Mouse (Mus musculus) myocyte (in vitro differentiated cells): Measurements from ENCODE around the gene Tmed10. TPM values are rescaled to one million over a fixed set of nuclear protein-coding genes. Genes with fewer than 3 reads are reported as not detected.

Source experiments
- H3K27me3 ChIP-seq: one replicate; pipeline ENCODE4 v1.6.1; 2011; ENCODE audit not compliant: control insufficient read depth, insufficient read depth, insufficient read length
- H3K36me3 ChIP-seq: one replicate; pipeline ENCODE4 v1.6.1; 2011; ENCODE audit not compliant: control insufficient read depth, insufficient read depth
- H3K4me2 ChIP-seq: one replicate; pipeline ENCODE4 v1.6.1; 2011; ENCODE audit warnings: low read depth, control low read depth
- H3K4me3 ChIP-seq: one replicate; pipeline ENCODE4 v1.5.1; 2011; ENCODE audit warnings: mild to moderate bottlenecking, control low read depth, moderate library complexity
- H3K79me2 ChIP-seq: one replicate; pipeline ENCODE4 v1.6.1; 2011; ENCODE audit not compliant: control insufficient read depth, insufficient read depth
- H3ac ChIP-seq: one replicate; pipeline ENCODE4 v1.6.1; 2011; ENCODE audit not compliant: control insufficient read depth, insufficient read length
- CEBPB ChIP-seq: IDR thresholded peaks from 2 replicates; pipeline ENCODE4 v1.6.1; 2011; ENCODE audit warnings: mild to moderate bottlenecking, moderate library complexity; ENCODE audit not compliant: poor library complexity, insufficient read depth, severe bottlenecking
- E2F4 ChIP-seq: IDR thresholded peaks from one replicate; pipeline ENCODE4 v1.6.1; 2011; ENCODE audit warnings: mild to moderate bottlenecking, control low read depth, moderate library complexity; ENCODE audit not compliant: insufficient read depth
- MAX ChIP-seq: IDR thresholded peaks from one replicate; pipeline ENCODE4 v1.6.1; 2011; ENCODE audit warnings: low read depth, mild to moderate bottlenecking, control low read depth
- MYOD1 ChIP-seq, 3 experiments: IDR thresholded peaks; one replicate each; pipeline ENCODE4 v1.6.1; 2011; ENCODE audit warnings: control low read depth in 2 of 3, low read depth in 2 of 3, mild to moderate bottlenecking in 2 of 3, moderate library complexity in 1 of 3; ENCODE audit not compliant: insufficient read length in 2 of 3, control insufficient read depth in 1 of 3
- MYOG ChIP-seq, 3 experiments: IDR thresholded peaks; one replicate each; pipeline ENCODE4 v1.6.1; 2011; ENCODE audit warnings: control low read depth in 2 of 3, low read depth in 2 of 3, mild to moderate bottlenecking in 2 of 3; ENCODE audit not compliant: insufficient read length in 2 of 3, control insufficient read depth in 1 of 3, insufficient read depth in 1 of 3
- POLR2A ChIP-seq: IDR thresholded peaks from one replicate; pipeline ENCODE4 v1.6.1; 2011; ENCODE audit warnings: low read depth, mild to moderate bottlenecking, control low read depth, moderate library complexity; ENCODE audit not compliant: insufficient read length
- POLR2AphosphoS2 ChIP-seq: IDR thresholded peaks from one replicate; pipeline ENCODE4 v1.6.1; 2011; ENCODE audit warnings: low read depth, control low read depth; ENCODE audit not compliant: insufficient read length
- REST ChIP-seq: IDR thresholded peaks from one replicate; pipeline ENCODE4 v1.6.1; 2011; ENCODE audit warnings: mild to moderate bottlenecking, control low read depth, moderate library complexity; ENCODE audit not compliant: insufficient read depth, insufficient read length
- SRF ChIP-seq: IDR thresholded peaks from one replicate; pipeline ENCODE4 v1.6.1; 2011; ENCODE audit warnings: low read depth; ENCODE audit not compliant: control insufficient read depth, insufficient read length
- TCF12 ChIP-seq: IDR thresholded peaks from one replicate; pipeline ENCODE4 v1.6.1; 2011; ENCODE audit warnings: mild to moderate bottlenecking, control low read depth; ENCODE audit not compliant: poor library complexity, insufficient read depth, severe bottlenecking
- TCF3 ChIP-seq: IDR thresholded peaks from one replicate; pipeline ENCODE4 v1.6.1; 2011; ENCODE audit warnings: low read depth, control low read depth; ENCODE audit not compliant: insufficient read length
- USF1 ChIP-seq: IDR thresholded peaks from one replicate; pipeline ENCODE4 v1.6.1; 2011; ENCODE audit warnings: low read depth, mild to moderate bottlenecking, control low read depth, moderate library complexity
- polyA plus RNA-seq: library from polyadenylated mRNA; unstranded; fragments of >200 nt; fragmentation: generic; extraction: Trizol; gene quantifications from one replicate; pipeline ENCODE4 v1.2.1, GENCODE M21; 2012; ENCODE audit warnings: missing spikeins

Tmed10 gene
- polyA plus RNA-seq, 1 experiment: 193 TPM

DNA sequence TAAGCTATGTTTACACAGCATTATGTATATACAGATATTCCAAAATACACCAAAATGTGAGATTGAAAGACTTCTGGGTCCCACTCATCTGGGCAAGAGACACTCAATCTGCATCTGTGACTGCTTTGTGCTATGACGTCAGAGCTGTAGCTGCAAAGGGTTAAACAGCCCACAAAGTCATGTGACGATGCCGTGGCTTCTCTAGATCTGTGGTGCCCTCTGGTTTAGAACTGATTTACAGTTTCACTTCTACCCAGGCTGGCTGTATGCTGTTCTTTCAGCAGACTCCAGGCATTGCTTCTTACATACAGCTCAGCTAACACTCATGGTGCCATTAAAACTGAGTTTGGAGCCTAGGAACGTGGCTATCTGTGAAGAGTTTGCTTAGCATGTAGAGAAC lies 69.9 kb downstream of the Tmed10 start:
- peaks cover 53% of the 10 kb centered on the region for H3K36me3 ChIP-seq

DNA sequence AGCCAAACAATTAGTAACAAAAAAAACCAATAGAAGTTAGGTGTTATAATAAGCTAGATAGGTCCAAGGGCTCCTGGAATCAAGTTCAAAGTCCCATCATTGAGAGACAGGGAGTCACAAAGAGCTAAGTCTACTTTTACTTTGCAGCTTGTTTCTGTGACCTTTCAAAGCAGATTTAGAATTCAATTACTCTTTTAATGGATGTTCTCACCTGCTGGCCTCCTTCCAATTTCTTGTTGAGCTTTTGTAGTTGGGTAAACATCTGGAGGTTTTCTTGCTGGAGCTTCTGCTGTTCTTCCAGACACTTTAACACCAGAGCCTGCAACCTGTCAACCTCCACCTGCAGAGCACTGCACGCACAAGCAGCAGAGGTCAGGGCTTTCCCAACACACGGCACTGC lies 71.4 kb downstream of the Tmed10 start:
- Histone ChIP-seq H3K4me3 (no peak overlapping the region), H3K27me3 (no peaks in the 10 kb centered on the region), H3K36me3 (peaks cover 40% of the 10 kb centered on the region), H3K79me2 (no peaks in the 10 kb centered on the region), H3ac (no peak overlapping the region), H3K4me2 (no peak overlapping the region)
- TF ChIP-seq MYOG (IDR thresholded peaks at IDR 0.05; ENCODE audit: control insufficient read depth in 1 of 3, insufficient read depth in 1 of 3, insufficient read length in 2 of 3, low read depth in 2 of 3) (no peak), SRF (no peak), USF1 (no peak), CEBPB (no peak), TCF12 (no peak), E2F4 (no peak), MYOD1 (IDR thresholded peaks at IDR 0.05; ENCODE audit: control insufficient read depth in 1 of 3, insufficient read length in 2 of 3, low read depth in 2 of 3) (no peak), TCF3 (no peak), REST (no peak), MAX (no peak), POLR2AphosphoS2 (no peak), POLR2A (no peak)

More for the DNA sequence above, 69.9 kb downstream of the Tmed10 start:
- peak overlapping the region; percentile 65 for H3K4me2 ChIP-seq
- H3K27me3 ChIP-seq: no peaks in the 10 kb centered on the region
- no peak overlapping the region for H3ac ChIP-seq
- H3K79me2 ChIP-seq: no peaks in the 10 kb centered on the region
- no peak overlapping the region for H3K4me3 ChIP-seq
- TF ChIP-seq USF1 (peak; percentile 79), TCF3 (no peak), POLR2A (no peak), MAX (no peak)

DNA sequence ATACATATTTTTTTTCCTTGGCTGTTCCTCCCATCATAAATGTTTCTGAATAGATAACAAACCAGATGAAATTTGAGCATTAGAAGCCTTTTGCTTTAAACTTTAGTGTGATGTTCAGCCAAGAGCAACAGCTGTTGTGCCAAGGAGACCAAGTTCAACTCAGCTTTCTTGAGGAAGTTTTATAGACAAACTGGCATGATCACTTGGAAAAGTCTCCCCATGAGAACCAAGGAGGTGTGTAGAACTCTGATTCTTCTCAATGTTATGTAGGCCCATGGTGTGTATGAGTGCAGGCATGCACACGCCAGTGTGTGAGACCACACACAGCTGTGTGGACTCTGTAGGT lies 75.8 kb downstream of the Tmed10 start:
- TF ChIP-seq POLR2AphosphoS2: peak; percentile 45
- TF ChIP-seq MYOD1 (IDR thresholded peaks at IDR 0.05; ENCODE audit: control insufficient read depth in 1 of 3, insufficient read length in 2 of 3, low read depth in 2 of 3): peak in 2 of 3 experiments; percentile 2 to 39
- TF ChIP-seq CEBPB: no peak
- no peak for TF ChIP-seq TCF12
- TF ChIP-seq MYOG (IDR thresholded peaks at IDR 0.05; ENCODE audit: control insufficient read depth in 1 of 3, insufficient read depth in 1 of 3, insufficient read length in 2 of 3, low read depth in 2 of 3): peak in 1 of 3 experiments; percentile 7
- Histone ChIP-seq H3K4me2 (no peak overlapping the region), H3ac (no peak overlapping the region), H3K27me3 (no peaks in the 10 kb centered on the region), H3K4me3 (no peak overlapping the region), H3K79me2 (no peaks in the 10 kb centered on the region), H3K36me3 (peaks cover 36% of the 10 kb centered on the region)

DNA sequence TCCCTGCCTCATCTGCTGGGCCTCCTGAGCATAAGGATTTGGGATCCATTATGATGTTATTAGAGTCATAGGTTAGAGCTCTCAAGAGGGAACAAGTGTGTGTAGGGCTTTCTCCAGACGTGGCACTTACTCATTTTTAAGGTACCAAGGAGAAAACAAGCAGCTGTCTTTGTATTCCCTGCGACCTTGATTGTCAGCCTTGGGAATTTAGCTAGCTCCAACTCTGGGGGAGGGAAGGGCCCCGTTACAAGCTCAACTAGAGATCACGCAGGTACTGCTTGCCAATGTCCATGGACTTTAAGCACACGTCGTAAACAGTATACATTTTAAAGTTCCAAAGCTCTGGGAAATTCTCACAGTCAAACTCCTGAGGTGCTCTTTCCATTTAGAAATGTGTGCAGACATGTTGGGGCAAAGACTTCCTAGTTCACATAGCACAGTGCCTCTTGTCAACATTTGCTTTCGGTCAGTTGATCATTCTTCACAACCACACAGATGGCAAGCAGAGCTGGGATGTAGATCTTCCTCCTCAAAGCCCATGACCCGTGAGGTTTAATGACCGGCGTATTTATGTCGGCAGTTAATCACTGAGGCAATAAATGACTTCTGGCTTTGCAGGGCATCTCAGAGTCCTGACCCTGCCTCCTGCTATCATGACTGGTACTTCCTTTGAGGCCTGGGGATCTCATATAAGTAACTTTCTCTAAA lies 76.4 kb downstream of the Tmed10 start:
- no peaks in the 10 kb centered on the region for H3K27me3 ChIP-seq
- H3ac ChIP-seq: no peak overlapping the region
- no peak overlapping the region for H3K4me3 ChIP-seq
- peak overlapping the region; percentile 3 for H3K4me2 ChIP-seq
- TF ChIP-seq TCF12: no peak
- TF ChIP-seq USF1: no peak
- TF ChIP-seq TCF3: no peak
- no peak for TF ChIP-seq E2F4
- TF ChIP-seq CEBPB: no peak
- no peak for TF ChIP-seq MAX
- no peak for TF ChIP-seq MYOD1 (IDR thresholded peaks at IDR 0.05; ENCODE audit: control insufficient read depth in 1 of 3, insufficient read length in 2 of 3, low read depth in 2 of 3)
- TF ChIP-seq POLR2A: no peak
- no peak for TF ChIP-seq POLR2AphosphoS2
- no peak for TF ChIP-seq MYOG (IDR thresholded peaks at IDR 0.05; ENCODE audit: control insufficient read depth in 1 of 3, insufficient read depth in 1 of 3, insufficient read length in 2 of 3, low read depth in 2 of 3)
- TF ChIP-seq SRF: no peak
- no peak for TF ChIP-seq REST
- H3K36me3 ChIP-seq: peaks cover 35% of the 10 kb centered on the region
- no peaks in the 10 kb centered on the region for H3K79me2 ChIP-seq

DNA sequence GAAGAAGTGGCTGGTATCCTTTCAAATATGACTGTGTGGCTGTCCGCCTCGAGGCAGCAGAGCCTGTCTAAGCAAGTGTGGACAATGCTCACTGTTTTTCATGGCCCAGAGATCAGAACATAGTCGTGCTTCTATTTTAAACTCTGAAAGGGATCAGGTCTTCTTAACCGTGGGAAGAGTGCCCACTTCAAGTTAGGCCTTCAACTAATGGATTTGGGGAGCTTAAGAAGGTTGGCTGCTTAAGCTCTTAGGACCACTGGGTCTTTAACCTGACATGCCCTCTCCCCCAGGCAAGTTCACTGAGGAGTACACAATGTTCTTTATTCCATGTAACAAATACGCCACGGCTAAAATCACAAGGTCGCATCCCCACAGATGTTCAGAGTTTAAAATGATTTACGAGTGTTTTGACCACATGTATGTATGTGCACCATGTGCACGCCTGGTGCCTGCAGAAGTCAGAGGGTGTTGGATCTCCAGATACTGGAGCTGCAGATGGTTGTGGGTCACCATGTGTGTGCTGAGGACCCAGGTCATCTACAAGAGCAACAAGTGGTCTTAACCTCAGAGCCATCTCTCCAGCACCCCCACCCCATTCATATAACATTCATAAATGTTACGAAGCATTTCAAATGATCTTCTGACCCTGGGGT lies 77.2 kb downstream of the Tmed10 start:
- Histone ChIP-seq H3K4me2 (no peak overlapping the region), H3K27me3 (no peaks in the 10 kb centered on the region), H3K36me3 (peaks cover 32% of the 10 kb centered on the region), H3K4me3 (no peak overlapping the region), H3K79me2 (no peaks in the 10 kb centered on the region), H3ac (no peak overlapping the region)
- TF ChIP-seq MYOG (IDR thresholded peaks at IDR 0.05; ENCODE audit: control insufficient read depth in 1 of 3, insufficient read depth in 1 of 3, insufficient read length in 2 of 3, low read depth in 2 of 3) (no peak), TCF12 (no peak), REST (no peak), USF1 (no peak), POLR2A (no peak), MYOD1 (IDR thresholded peaks at IDR 0.05; ENCODE audit: control insufficient read depth in 1 of 3, insufficient read length in 2 of 3, low read depth in 2 of 3) (no peak), SRF (no peak), POLR2AphosphoS2 (no peak), MAX (no peak), TCF3 (no peak), E2F4 (no peak)
